Mouse (Mus musculus): ENCODE results near the gene Trim3.

DNA sequence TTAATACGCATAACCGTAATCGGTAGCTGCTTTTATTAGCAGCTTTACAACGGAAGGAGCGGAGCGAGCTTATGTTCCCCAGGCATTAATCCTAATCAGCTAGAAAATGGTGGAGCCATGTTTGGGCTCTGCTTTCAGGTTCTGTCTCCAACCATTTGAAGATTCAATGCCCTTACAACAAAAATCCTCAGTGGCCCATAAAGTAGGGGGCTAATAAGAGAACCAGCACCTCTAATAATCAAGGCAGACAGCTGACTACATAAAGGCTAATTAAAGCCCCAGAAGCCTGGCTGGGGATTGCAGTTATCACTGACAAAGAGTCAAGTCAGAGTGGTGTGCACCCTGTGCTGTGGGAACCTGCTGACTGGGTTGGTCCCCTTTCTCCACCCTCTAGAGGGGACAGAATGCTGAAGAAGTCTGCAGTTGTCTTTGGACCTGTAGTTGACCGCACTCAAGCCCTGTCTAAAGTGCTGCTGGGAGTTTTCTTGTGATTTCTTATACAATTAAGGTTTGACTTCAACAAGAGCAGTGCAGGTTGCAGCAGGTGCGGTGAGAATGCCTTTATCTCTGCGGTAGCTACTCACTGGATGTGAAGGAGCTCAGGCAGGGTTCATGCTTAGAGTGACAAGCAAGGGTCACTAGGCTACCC, 1.0 kb upstream of the Trim3 start:
- TF ChIP-seq CTCF (IDR thresholded peaks at IDR 0.05; ENCODE audit: insufficient read depth, low read length) (no peak), POLR2A (IDR thresholded peaks at IDR 0.05; ENCODE audit: borderline replicate concordance, extremely low read depth, low read depth, low read length) (no peak)

Data from lung, adult 2 months (tissue).